Mouse (Mus musculus): ENCODE results near the gene Disc1. TPM values are rescaled to one million over a fixed set of nuclear protein-coding genes. Genes with fewer than 3 reads are reported as not detected.

Disc1 gene
- total and polyA plus RNA-seq, 2 experiments from 2014 or later = 1.2 to 5.2 TPM

DNA sequence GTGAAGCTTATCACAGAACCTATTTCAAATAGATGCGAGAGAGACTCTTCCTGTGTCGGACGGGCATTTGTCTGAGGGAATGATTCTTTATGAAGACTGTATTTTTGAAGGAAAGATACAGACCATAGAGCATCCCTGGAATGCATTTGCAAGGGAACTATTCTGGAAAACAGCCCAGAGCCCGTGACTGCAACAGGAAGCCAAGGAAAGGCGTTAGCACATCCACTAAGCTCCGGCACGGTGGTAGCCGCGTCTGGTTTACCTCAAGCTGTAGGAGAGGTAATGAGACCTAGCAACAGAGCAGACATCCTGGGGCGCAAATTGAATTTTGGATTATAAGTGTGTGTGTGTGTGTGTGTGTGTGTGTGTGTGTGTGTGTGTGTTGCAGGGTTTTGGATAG, 188.4 kb downstream of the Disc1 start:
- peak; percentile 60 for DNase-seq (ENCODE audit: low spot score)
- no peak overlapping the region for H3K9ac ChIP-seq (replicated peaks; ENCODE audit: low read depth, low read length)
- whole genome bisulfite sequencing = 1% methylated on average over 10 of the region's 10 CpGs
- no peak overlapping the region for H3K4me3 ChIP-seq (ENCODE audit: low read depth, low read length)
- TF ChIP-seq CTCF (IDR thresholded peaks at IDR 0.05; ENCODE audit: low read depth) = no peak
- peak; percentile 40; the same call in 1 of the 2 replicates for TF ChIP-seq EP300 (IDR thresholded peaks at IDR 0.05; ENCODE audit: low read depth)
- no peaks in the 10 kb centered on the region for H3K9me3 ChIP-seq (replicated peaks; ENCODE audit: control insufficient read depth, low read length)
- no peaks in the 10 kb centered on the region for H3K36me3 ChIP-seq (replicated peaks; ENCODE audit: control insufficient read depth, insufficient read depth, low read length)
- ATAC-seq (ENCODE audit: insufficient read depth, low read depth) = peak; percentile 73
- peaks cover 15% of the 10 kb centered on the region; the same call in 1 of the 2 replicates for H3K4me1 ChIP-seq (ENCODE audit: control insufficient read depth, insufficient read depth)
- peak overlapping the region; percentile 38; the same call in 1 of the 2 replicates for H3K27ac ChIP-seq (ENCODE audit: low read depth)
- H3K27me3 ChIP-seq (ENCODE audit: control insufficient read depth, insufficient read depth, low read length) = no peaks in the 10 kb centered on the region
- H3K4me2 ChIP-seq (ENCODE audit: low read depth, low read length) = no peak overlapping the region

DNA sequence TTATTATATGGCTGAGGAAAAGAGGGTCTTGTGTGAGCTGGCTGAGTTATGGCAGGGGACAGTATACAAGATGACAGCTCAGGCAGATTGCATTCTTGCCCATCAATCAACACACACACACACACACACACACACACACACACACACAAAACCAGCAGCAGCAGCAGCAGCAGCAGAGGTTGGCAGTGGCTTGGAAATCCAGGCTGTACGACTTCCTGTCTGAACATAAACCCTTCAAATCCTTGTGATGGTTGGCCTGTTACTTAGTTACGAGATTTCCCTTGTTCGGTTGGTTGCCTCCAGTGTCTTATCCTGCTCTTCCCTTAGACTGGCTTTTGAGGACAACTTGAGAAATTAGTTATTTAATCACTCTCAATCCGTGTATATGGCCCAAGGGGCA, 188.9 kb downstream of the Disc1 start:
- Histone ChIP-seq H3K9ac (replicated peaks; ENCODE audit: low read depth, low read length) (no peak overlapping the region), H3K4me1 (ENCODE audit: control insufficient read depth, insufficient read depth) (peaks cover 15% of the 10 kb centered on the region; the same call in 1 of the 2 replicates), H3K4me2 (ENCODE audit: low read depth, low read length) (no peak overlapping the region), H3K9me3 (replicated peaks; ENCODE audit: control insufficient read depth, low read length) (no peaks in the 10 kb centered on the region), H3K27me3 (ENCODE audit: control insufficient read depth, insufficient read depth, low read length) (no peaks in the 10 kb centered on the region), H3K36me3 (replicated peaks; ENCODE audit: control insufficient read depth, insufficient read depth, low read length) (no peaks in the 10 kb centered on the region), H3K4me3 (ENCODE audit: low read depth, low read length) (no peak overlapping the region), H3K27ac (ENCODE audit: low read depth) (peak overlapping the region; percentile 38; the same call in 1 of the 2 replicates)
- 38% methylated on average over 4 of the region's 4 CpGs for WGBS
- TF ChIP-seq CTCF (IDR thresholded peaks at IDR 0.05; ENCODE audit: low read depth) (no peak), EP300 (IDR thresholded peaks at IDR 0.05; ENCODE audit: low read depth) (no peak)
- peak; percentile 52 for ATAC-seq (ENCODE audit: insufficient read depth, low read depth)
- DNase-seq (ENCODE audit: low spot score) = no peak

DNA sequence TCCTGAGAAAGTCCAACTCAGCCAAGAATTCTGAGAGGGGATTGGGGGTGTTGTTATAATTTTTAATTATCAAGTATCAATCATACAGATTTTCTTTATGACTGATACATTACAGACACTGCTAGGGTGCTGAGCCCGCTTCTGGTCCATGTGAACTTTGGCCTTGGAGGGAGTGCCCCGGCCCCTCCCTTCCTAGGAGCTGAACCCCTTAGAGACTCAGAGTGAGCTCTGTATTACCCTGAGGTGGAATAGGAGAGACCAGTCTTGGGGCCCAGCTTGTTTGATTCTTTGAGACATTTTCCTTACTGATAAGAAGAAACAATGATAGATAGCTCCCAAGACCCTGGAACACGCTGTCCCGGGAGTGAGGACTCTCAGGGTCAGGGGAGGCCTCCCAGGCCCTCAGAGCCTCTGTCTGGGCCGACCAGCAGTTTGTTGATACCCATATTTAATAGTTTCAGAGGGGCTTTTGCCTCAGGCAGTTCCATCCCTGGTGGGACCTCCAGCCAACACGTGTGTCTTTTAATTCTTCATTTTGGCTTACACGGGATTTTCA, 192.8 kb downstream of the Disc1 start:
- Histone ChIP-seq H3K9me3 (replicated peaks; ENCODE audit: control insufficient read depth, low read length) (0 out of 2 replicates have a peak, but pooled peaks cover 6% of the 10 kb centered on the region), H3K27me3 (ENCODE audit: control insufficient read depth, insufficient read depth, low read length) (no peaks in the 10 kb centered on the region), H3K4me1 (ENCODE audit: control insufficient read depth, insufficient read depth) (peaks cover 14% of the 10 kb centered on the region; the same call in 1 of the 2 replicates), H3K4me3 (ENCODE audit: low read depth, low read length) (no peak overlapping the region), H3K4me2 (ENCODE audit: low read depth, low read length) (no peak overlapping the region), H3K36me3 (replicated peaks; ENCODE audit: control insufficient read depth, insufficient read depth, low read length) (no peaks in the 10 kb centered on the region), H3K9ac (replicated peaks; ENCODE audit: low read depth, low read length) (no peak overlapping the region), H3K27ac (ENCODE audit: low read depth) (no peak overlapping the region)
- WGBS = 53% methylated on average over 7 of the region's 7 CpGs
- no peak for DNase-seq (ENCODE audit: low spot score)
- TF ChIP-seq CTCF (IDR thresholded peaks at IDR 0.05; ENCODE audit: low read depth) (no peak), EP300 (IDR thresholded peaks at IDR 0.05; ENCODE audit: low read depth) (no peak)
- no peak for ATAC-seq (ENCODE audit: insufficient read depth, low read depth)

DNA sequence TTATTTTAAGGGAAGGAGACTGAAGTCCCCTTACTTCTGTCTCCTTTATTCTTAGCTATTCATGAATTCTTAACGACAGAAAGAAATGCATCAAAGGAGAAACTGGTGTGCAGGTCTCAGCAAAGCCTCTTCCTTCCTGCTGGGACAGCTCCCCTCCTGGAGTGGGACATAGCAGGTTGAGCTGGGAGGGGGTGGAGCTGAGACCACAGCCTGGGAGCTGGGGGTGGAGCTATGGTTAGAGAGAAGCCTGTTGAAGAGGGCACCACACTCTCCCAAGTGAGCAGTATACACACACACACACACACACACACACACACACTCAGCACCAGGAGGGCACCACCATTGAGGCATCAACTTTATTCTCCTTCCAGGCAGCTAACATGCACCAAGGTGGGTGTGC, 193.4 kb downstream of the Disc1 start:
- H3K36me3 ChIP-seq (replicated peaks; ENCODE audit: control insufficient read depth, insufficient read depth, low read length) = no peaks in the 10 kb centered on the region
- TF ChIP-seq EP300 (IDR thresholded peaks at IDR 0.05; ENCODE audit: low read depth) (no peak), CTCF (IDR thresholded peaks at IDR 0.05; ENCODE audit: low read depth) (no peak)
- H3K9me3 ChIP-seq (replicated peaks; ENCODE audit: control insufficient read depth, low read length) = 0 out of 2 replicates have a peak, but pooled peaks cover 6% of the 10 kb centered on the region
- DNase-seq (ENCODE audit: low spot score) = no peak
- H3K4me1 ChIP-seq (ENCODE audit: control insufficient read depth, insufficient read depth) = peaks cover 9% of the 10 kb centered on the region; the same call in 1 of the 2 replicates
- H3K4me3 ChIP-seq (ENCODE audit: low read depth, low read length) = no peak overlapping the region
- H3K4me2 ChIP-seq (ENCODE audit: low read depth, low read length) = no peak overlapping the region
- no peaks in the 10 kb centered on the region for H3K27me3 ChIP-seq (ENCODE audit: control insufficient read depth, insufficient read depth, low read length)
- no peak for ATAC-seq (ENCODE audit: insufficient read depth, low read depth)
- 5% methylated on average over 1 of the region's 1 CpGs for WGBS
- H3K9ac ChIP-seq (replicated peaks; ENCODE audit: low read depth, low read length) = no peak overlapping the region
- H3K27ac ChIP-seq (ENCODE audit: low read depth) = no peak overlapping the region

DNA sequence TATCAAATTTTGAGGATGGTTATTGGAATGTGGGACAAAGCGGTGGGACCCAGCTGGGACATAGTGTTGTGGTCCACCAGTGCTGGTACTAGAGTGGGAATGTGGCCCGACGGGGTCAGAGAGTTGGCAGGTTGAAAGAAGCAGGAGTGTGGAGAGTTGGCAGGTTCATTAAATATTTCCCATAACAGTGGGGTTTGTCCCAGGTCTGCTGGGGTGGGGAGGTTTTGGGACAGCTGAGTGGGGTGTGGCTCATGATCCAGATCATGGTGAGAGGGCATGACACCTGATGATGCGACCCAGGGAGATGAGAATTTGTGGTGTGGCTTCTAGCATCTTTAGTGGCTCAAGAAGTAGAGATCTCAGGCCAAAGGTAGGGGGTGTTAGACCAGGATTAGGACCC, 199.0 kb downstream of the Disc1 start:
- no peaks in the 10 kb centered on the region for H3K27me3 ChIP-seq (ENCODE audit: control insufficient read depth, insufficient read depth, low read length)
- H3K9me3 ChIP-seq (replicated peaks; ENCODE audit: control insufficient read depth, low read length) = 0 out of 2 replicates have a peak, but pooled peaks cover 6% of the 10 kb centered on the region
- TF ChIP-seq EP300 (IDR thresholded peaks at IDR 0.05; ENCODE audit: low read depth) (no peak), CTCF (IDR thresholded peaks at IDR 0.05; ENCODE audit: low read depth) (no peak)
- no peak overlapping the region for H3K4me2 ChIP-seq (ENCODE audit: low read depth, low read length)
- peaks cover 18% of the 10 kb centered on the region for H3K4me1 ChIP-seq (ENCODE audit: control insufficient read depth, insufficient read depth)
- H3K9ac ChIP-seq (replicated peaks; ENCODE audit: low read depth, low read length) = no peak overlapping the region
- WGBS = 99% methylated on average over 4 of the region's 4 CpGs
- no peak for DNase-seq (ENCODE audit: low spot score)
- ATAC-seq (ENCODE audit: insufficient read depth, low read depth) = no peak
- H3K4me3 ChIP-seq (ENCODE audit: low read depth, low read length) = no peak overlapping the region
- H3K27ac ChIP-seq (ENCODE audit: low read depth) = no peak overlapping the region
- H3K36me3 ChIP-seq (replicated peaks; ENCODE audit: control insufficient read depth, insufficient read depth, low read length) = no peaks in the 10 kb centered on the region
